Mouse (Mus musculus) embryo, embryonic 11 days (tissue): ENCODE measurements around the gene Ccdc80.
A peak's percentile ranks its signal among the peaks of the same experiment; 100 is the strongest.

ENCODE experiments used
- DNase-seq: peaks from one replicate; pipeline ENCODE4 v3.0.0-alpha.2; 2015

Gene Ccdc80

GRCm38 (mm10) chr16:45118760-45119159, 25.6 kb downstream of the Ccdc80 start:
- DNase-seq, result no peak

- DNase-seq, result no peak
Measured at GRCm38 (mm10) chr16:45120844-45121425, 27.7 kb downstream of the Ccdc80 start.

GRCm38 (mm10) chr16:45122571-45122970, 29.4 kb downstream of the Ccdc80 start:
- DNase-seq, result no peak

- no peak for DNase-seq
Measured at GRCm38 (mm10) chr16:45124230-45125203, 31.3 kb downstream of the Ccdc80 start.

- DNase-seq, result no peak
Measured at GRCm38 (mm10) chr16:45127936-45128710, 34.9 kb downstream of the Ccdc80 start.

GRCm38 (mm10) chr16:45141711-45142110, 48.5 kb downstream of the Ccdc80 start:
- no peak for DNase-seq

GRCm38 (mm10) chr16:45142565-45142964, 49.4 kb downstream of the Ccdc80 start:
- DNase-seq, result no peak

GRCm38 (mm10) chr16:45145119-45145518, 51.9 kb downstream of the Ccdc80 start:
- no peak for DNase-seq

- no peak for DNase-seq
Measured at GRCm38 (mm10) chr16:45148488-45149082, 55.4 kb downstream of the Ccdc80 start.

- DNase-seq, result no peak
Measured at GRCm38 (mm10) chr16:45154741-45155250, 61.6 kb downstream of the Ccdc80 start.

GRCm38 (mm10) chr16:45158136-45158521, 64.9 kb downstream of the Ccdc80 start:
- DNase-seq, result peak; percentile 86

GRCm38 (mm10) chr16:45158522-45159388, 65.6 kb downstream of the Ccdc80 start, which contains the start of the genes Slc35a5 and Atg3:
Gene Slc35a5, minus strand, starts transcription at chr16:45158706.
Gene Atg3, plus strand, starts transcription at chr16:45158785.
- DNase-seq, result peak; percentile 100

- DNase-seq, result no peak
Measured at GRCm38 (mm10) chr16:45159389-45159716, 66.2 kb downstream of the Ccdc80 start.
